Mouse (Mus musculus): ENCODE measurements around the gene Shisa4.

Gene Shisa4

GRCm38 (mm10) chr1:135366380-135366779, 8.7 kb downstream of the Shisa4 start:
- peak; percentile 28 for DNase-seq

DNA sequence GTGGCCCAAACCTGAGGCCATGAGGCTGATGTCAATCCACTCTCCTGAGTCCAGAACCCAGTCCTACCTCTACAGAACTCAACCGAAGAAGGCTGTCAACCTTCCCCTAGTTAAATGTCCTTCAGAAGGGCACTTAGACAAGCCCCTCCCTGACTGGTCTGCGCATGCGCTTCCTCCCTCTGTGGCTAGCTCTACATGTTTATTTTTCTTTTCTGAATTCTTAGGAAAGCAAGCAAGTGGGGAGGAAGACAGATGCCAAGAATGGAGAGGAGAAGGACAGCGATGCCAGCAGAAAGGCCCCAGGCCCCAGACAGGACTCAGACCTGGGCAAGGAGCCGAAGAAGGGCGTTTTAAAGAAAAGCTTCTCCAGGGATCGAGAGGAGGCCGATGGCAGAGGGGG, 11.6 kb downstream of the Shisa4 start:
- no peak for DNase-seq

GRCm38 (mm10) chr1:135362115-135362514, 12.9 kb downstream of the Shisa4 start:
- no peak for DNase-seq

DNA sequence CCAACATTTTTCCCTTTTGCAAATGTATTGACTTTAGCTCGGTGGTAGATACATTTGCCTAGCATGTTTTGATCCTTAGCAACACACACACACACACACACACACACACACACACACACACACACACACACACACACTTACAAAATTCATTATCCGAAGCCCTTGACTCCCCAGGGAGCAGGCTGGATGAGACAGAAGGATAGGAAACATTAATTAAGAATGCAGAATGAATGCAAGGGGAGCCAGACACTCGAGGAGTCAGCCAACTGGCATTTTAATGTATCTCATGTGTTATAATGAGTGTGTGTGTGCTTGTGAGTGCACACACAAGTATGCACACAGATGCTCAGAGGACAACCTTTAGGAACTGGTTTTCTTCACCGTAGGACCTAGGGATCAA, 13.5 kb downstream of the Shisa4 start:
- DNase-seq = no peak

GRCm38 (mm10) chr1:135359071-135359470, 16.0 kb downstream of the Shisa4 start:
- no peak for DNase-seq

DNA sequence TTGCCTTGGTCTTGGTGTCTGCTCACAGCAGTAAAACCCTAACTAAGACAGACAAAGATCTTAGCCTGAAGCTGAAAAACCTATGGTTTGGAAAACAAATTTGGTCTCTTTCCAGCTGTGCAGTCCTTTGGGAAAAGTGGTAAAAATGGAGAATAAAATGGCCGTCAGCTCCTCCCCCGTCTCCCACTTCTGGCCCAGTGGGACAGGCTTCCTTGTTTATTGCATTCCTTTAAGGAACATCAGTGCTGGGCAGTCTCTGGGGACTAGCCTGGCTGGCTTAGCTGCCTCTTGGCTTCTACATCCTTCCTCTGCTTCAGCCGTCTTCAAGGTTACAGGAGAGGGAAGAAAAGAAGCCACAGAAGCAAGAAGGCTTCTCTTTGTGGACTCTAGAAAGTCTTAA, 23.1 kb downstream of the Shisa4 start:
- DNase-seq = no peak

- DNase-seq = no peak
These were observed 27.4 kb downstream of the Shisa4 start for GRCm38 (mm10) chr1:135347498-135348169.

DNA sequence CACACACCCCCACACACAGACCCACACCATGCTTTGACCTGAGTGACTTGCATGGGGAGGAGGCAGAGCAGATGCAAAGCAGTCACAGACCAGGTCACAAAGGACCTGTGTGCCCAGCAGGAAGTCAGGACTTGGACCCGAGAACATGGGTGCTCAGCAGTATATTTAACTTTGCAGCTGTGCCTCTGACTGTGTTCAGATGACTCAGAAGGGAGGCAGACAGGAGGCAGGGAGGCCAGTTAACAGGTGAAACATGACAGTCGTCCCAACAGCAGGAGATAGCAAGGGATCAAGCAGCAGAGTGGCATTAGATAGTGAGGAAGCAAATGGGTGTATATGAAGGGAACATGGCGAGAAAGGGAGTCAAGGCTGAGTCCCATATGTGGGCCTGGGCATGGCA, 28.1 kb downstream of the Shisa4 start:
- no peak for DNase-seq

- peak; percentile 13 for DNase-seq
These were observed 31.0 kb downstream of the Shisa4 start for GRCm38 (mm10) chr1:135344026-135344425.

DNA sequence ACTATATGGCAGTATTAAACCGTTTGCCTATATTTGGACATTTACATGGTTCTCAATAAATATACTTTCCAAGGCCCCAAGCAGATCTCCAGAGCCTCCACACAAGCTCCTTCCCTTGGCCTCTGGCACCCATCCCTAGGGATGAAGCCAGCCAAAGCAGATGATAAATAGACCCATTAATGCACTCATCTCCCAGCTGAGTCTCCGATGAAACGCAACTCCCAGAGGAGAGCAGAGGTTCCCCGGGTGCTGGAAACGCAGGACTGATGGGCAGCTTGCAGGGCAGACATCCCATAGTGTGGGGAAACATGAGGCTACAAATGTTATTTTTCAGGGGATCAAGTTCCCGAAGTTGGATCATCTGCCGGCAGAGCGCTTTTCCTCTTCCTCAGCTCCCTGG, 33.1 kb downstream of the Shisa4 start:
- DNase-seq = no peak

- no peak for DNase-seq
These were observed 44.5 kb downstream of the Shisa4 start for GRCm38 (mm10) chr1:135330578-135330977.

- no peak for DNase-seq
These were observed 46.7 kb downstream of the Shisa4 start for GRCm38 (mm10) chr1:135328368-135328767.

- DNase-seq = no peak
These were observed 49.1 kb downstream of the Shisa4 start for GRCm38 (mm10) chr1:135325934-135326333.

DNA sequence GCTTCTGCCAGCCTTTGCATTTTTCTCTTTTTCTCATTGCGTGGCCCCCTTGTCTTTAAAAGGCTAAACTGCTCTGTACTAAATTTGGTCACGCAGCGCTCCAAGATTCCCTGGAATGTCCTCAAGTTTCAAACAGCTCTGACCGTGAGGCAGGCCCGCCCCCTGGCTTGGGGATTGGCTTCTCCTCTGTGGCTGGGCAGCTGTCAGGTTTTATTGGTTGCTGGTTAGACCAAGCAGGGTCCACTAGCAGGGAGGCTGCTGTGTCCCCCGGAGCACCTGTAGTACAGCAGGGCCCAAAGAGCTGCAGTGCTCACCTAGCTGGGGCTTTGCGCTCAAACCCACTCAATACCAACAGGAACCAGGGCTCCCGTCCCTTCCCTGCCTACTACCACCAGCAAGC, 50.5 kb downstream of the Shisa4 start, which contains the start of gene Lmod1:
Lmod1 (plus strand) TSS at position 237 of the 400 bp plus-strand sequence.
- peak; percentile 61 for DNase-seq

GRCm38 (mm10) chr1:135323367-135323901, 51.6 kb downstream of the Shisa4 start:
- DNase-seq = peak; percentile 65

All from kidney, adult 11 months (tissue).